ENCODE assay signal across 18 mouse cellular contexts in the genomic region with DNA sequence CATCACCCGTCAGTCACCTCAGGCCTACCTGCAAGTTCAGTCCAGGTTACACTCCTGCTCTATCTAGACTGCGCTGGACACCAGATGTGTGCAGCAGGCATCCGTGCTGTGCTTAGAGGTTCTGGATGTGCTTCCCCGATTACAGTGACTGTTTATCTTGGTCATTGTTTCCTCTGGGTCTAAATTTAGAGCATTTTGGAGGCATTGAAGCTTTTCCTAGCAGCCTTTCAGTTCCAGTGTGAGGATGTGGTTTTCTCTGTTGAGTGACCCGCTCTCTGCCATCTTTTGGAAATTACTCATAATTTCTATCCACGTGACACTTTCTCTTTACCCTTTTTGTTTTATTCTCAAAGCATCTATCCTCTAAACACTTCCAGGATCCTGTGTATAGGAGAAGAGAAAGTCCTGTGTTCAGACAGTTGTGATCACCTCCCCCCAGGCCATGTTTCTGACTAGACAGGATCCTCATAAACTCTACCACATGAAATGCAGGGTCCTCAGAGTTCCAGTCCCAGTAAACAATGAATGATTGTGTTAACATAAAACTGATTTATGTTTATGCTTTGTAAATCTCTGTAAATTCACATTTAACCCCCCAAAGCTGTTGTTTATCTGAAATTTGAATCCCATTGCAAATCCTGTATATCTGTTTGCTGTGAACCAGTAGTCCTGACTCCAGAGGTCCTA.
DNase-seq lines count a peak whose midpoint lies in the region; ATAC-seq and TF ChIP-seq lines count a peak whose summit lies in the region.
"Had no signal": no experiment of that assay in that cellular context is flagged by ENCODE, and none has a peak within 500 bp of the region (broad histone marks: within the 10 kb centered on the region; RNA-seq: fewer than 3 reads in every experiment).

No protein-coding gene starts in this region.

- no peak overlapping the region for H3K4me3 ChIP-seq in heart, adult 2 months
- no peak overlapping the region for H3K4me3 ChIP-seq in kidney, embryonic 16.5 days (ENCODE audit: low read length)
- no peak overlapping the region for H3K4me3 ChIP-seq in myocyte
- H3K4me3 ChIP-seq: forebrain, embryonic 13.5 days; limb, embryonic 13.5 days; liver, embryonic 15.5 days; midbrain, embryonic 15.5 days had no signal

- H3K79me2 ChIP-seq in heart, adult 2 months (replicated peaks; ENCODE audit: control insufficient read depth, insufficient read depth, low read length), result no peaks in the 10 kb centered on the region
- H3K79me2 ChIP-seq in myocyte (ENCODE audit: control insufficient read depth, insufficient read depth), result no peaks in the 10 kb centered on the region

- peak; percentile 69; the same call in 1 of the 2 replicates for ATAC-seq in kidney, embryonic 16.5 days (ENCODE audit: low FRiP score, low TSS enrichment)
- ATAC-seq: forebrain, embryonic 13.5 days; midbrain, embryonic 15.5 days had no signal

- H3K9me3 ChIP-seq in kidney, embryonic 16.5 days (ENCODE audit: low read length), result no peaks in the 10 kb centered on the region
- H3K9me3 ChIP-seq: forebrain, embryonic 13.5 days; limb, embryonic 13.5 days; liver, embryonic 15.5 days; midbrain, embryonic 15.5 days had no signal

- H3ac ChIP-seq in myocyte (ENCODE audit: control insufficient read depth, insufficient read length), result no peak overlapping the region

- 34% methylated on average over 6 of the region's 6 CpGs for WGBS in heart, adult 2 months
- WGBS in kidney, embryonic 16.5 days, result 49% methylated on average over 6 of the region's 6 CpGs

- H3K4me2 ChIP-seq in kidney, embryonic 16.5 days (replicated peaks; ENCODE audit: low read depth, low read length), result no peak overlapping the region
- peak overlapping the region; percentile 53 for H3K4me2 ChIP-seq in myocyte (ENCODE audit: low read depth)
- H3K4me2 ChIP-seq: forebrain, embryonic 13.5 days; limb, embryonic 13.5 days; liver, embryonic 15.5 days; midbrain, embryonic 15.5 days had no signal

- no peak for TF ChIP-seq POLR2A in heart, adult 2 months (IDR thresholded peaks at IDR 0.05; ENCODE audit: insufficient read depth, low read depth, low read length)
- no peak for TF ChIP-seq POLR2A in myocyte (IDR thresholded peaks at IDR 0.05; ENCODE audit: insufficient read length, low read depth)

- no peak for TF ChIP-seq EP300 in heart, adult 2 months (IDR thresholded peaks at IDR 0.05; ENCODE audit: insufficient read depth, low read depth, low read length)

- TF ChIP-seq CTCF in heart, adult 2 months (IDR thresholded peaks at IDR 0.05), result no peak

- H3K27me3 ChIP-seq in heart, adult 2 months (ENCODE audit: control insufficient read depth, insufficient read depth, low read length), result no peaks in the 10 kb centered on the region
- H3K27me3 ChIP-seq in kidney, embryonic 16.5 days (ENCODE audit: insufficient read depth, low read length), result no peaks in the 10 kb centered on the region
- H3K27me3 ChIP-seq in myocyte (ENCODE audit: control insufficient read depth, insufficient read depth, insufficient read length), result no peaks in the 10 kb centered on the region
- H3K27me3 ChIP-seq: forebrain, embryonic 13.5 days; limb, embryonic 13.5 days; liver, embryonic 15.5 days; midbrain, embryonic 15.5 days had no signal

- H3K27ac ChIP-seq in heart, adult 2 months, result no peak overlapping the region
- H3K27ac ChIP-seq in kidney, embryonic 16.5 days (ENCODE audit: low read length), result peak overlapping the region; percentile 27; the same call in 1 of the 2 replicates
- H3K27ac ChIP-seq: forebrain, embryonic 13.5 days; limb, embryonic 13.5 days; liver, embryonic 15.5 days; midbrain, embryonic 15.5 days had no signal

- H3K4me1 ChIP-seq in heart, adult 2 months (ENCODE audit: control insufficient read depth, insufficient read depth, low read length), result peaks cover 2% of the 10 kb centered on the region
- H3K4me1 ChIP-seq in kidney, embryonic 16.5 days (ENCODE audit: insufficient read depth, low read length), result peaks cover 15% of the 10 kb centered on the region
- H3K4me1 ChIP-seq: liver, embryonic 15.5 days; midbrain, embryonic 15.5 days had no signal

- intact Hi-C loops in heart, adult 2 months (cut with DNase I), result no loop called here

- no peak overlapping the region for H3K9ac ChIP-seq in heart, adult 2 months (ENCODE audit: low read depth, low read length)
- no peak overlapping the region for H3K9ac ChIP-seq in kidney, embryonic 16.5 days (replicated peaks; ENCODE audit: low read length)
- H3K9ac ChIP-seq: forebrain, embryonic 13.5 days; limb, embryonic 13.5 days; liver, embryonic 15.5 days; midbrain, embryonic 15.5 days had no signal

- no peaks in the 10 kb centered on the region for H3K36me3 ChIP-seq in heart, adult 2 months (ENCODE audit: control insufficient read depth, insufficient read depth, low read length)
- H3K36me3 ChIP-seq in kidney, embryonic 16.5 days (ENCODE audit: insufficient read depth, low read length), result no peaks in the 10 kb centered on the region
- H3K36me3 ChIP-seq in myocyte (ENCODE audit: control insufficient read depth, insufficient read depth), result no peaks in the 10 kb centered on the region
- H3K36me3 ChIP-seq: limb, embryonic 13.5 days; liver, embryonic 15.5 days; midbrain, embryonic 15.5 days had no signal

- DNase-seq in heart, adult 11 months, result peak; percentile 88
- DNase-seq in heart, adult 2 months, result no peak
- DNase-seq in kidney, adult 11 months, result no peak
- DNase-seq in 416B (ENCODE audit: low read depth), result peak; percentile 93
- no peak for DNase-seq in cerebellum, adult 9-10 months
- DNase-seq in frontal cortex, adult 2 months (ENCODE audit: extremely low spot score in 1 of 2, low spot score in 1 of 2), result no peak
- DNase-seq: adrenal gland, postnatal 10 days; cerebellum, postnatal 10 days; embryo, embryonic 11 days; layer of hippocampus, adult 9-11 months; right cerebral cortex, postnatal 14 days; thymus, postnatal 25 days had no signal

TF ChIP-seq in myocyte, 11 proteins besides CTCF, POLR2A, EP300 and RAD21:
- no peak for TF ChIP-seq POLR2AphosphoS2 (IDR thresholded peaks at IDR 0.05; ENCODE audit: insufficient read length, low read depth)
- peak; percentile 76 for TF ChIP-seq USF1 (IDR thresholded peaks at IDR 0.05; ENCODE audit: low read depth)
- no peak for TF ChIP-seq REST (IDR thresholded peaks at IDR 0.05; ENCODE audit: insufficient read depth, insufficient read length)

Comparison
In these comparisons a context has a peak if more than half of its experiments do, and no peak if none do; other contexts are left out.
1. DNase-seq: peak in heart, adult 11 months (single experiment) and 416B (single experiment); none in heart, adult 2 months (0 of 2), kidney, adult 11 months (single experiment), cerebellum, adult 9-10 months (single experiment) and frontal cortex, adult 2 months (0 of 2).